Mouse (Mus musculus) gastrocnemius, postnatal 25 days (tissue): ENCODE results near the gene Mtor. TPM values are rescaled to one million over a fixed set of nuclear protein-coding genes. Genes with fewer than 3 reads are reported as not detected.

ENCODE experiments used
- DNase-seq: peaks from one replicate; pipeline ENCODE4 v3.0.0; 2022
- total RNA-seq, 2 experiments: library from RNA; stranded (reverse); gene quantifications; 1 replicate in 1 of 2; 2 replicates in 1 of 2; pipeline ENCODE4 v1.2.3; 2021

Gene Mtor
- total RNA-seq, 2 experiments from 2014 or later: 30.6 to 30.9 TPM

DNA sequence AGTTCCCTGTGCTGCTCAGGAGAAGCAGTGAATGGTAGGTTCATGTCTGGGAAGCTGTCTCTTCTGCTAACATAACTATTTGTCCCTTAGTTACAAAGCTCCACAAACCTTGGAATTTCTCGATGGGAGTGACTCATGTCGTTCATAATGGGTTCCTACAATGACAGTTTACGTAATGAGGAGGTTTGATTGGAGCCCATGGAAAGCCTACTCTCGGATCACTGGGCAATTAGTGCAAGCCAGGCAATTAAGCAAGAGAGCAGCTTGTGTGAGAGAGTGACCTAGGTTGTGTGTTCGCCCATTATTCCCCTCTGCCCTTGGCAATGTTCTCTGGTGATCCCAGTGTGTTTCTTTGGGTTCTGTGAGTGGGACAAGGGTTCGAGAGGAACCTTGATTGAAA, 147.5 kb downstream of the Mtor start:
- DNase-seq: no peak

DNA sequence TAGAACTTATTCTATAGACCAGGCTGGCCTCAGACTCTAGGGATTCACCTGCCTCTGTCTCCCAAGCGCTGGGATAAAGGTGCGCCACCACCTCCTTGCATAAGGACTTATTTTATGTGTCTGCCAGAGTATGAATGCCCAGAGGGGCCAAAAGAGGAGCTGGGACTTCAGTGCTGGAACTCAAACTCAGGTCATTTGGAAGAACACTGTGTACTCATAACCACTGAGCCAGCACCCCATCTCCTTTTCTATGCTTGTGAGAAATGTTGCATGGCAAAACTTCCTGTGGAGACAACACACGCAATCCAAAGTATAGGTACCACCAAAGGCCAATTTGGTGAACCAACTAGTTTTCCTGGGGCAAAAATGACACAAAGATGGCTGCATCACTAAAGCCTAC, 148.3 kb downstream of the Mtor start:
- DNase-seq: no peak

DNA sequence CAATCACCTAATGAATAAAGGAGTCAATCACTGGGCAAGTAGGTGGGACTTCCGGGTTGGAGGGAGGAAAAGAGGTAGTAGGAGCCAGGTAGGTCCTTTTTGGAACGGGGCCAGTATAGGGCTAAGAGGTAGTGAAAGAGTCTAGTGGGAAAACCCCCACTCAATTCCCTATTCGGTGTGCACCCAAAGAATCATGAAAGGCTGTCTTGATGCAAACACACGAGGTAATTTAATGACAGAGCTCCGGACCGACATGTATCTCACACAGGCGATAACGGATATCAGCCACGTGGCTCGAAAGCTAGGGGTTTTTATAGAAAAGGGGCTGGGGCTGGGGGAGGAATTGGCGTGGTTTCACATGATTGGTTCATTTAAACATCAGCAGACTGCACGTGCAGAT, 150.4 kb downstream of the Mtor start:
- no peak for DNase-seq

DNA sequence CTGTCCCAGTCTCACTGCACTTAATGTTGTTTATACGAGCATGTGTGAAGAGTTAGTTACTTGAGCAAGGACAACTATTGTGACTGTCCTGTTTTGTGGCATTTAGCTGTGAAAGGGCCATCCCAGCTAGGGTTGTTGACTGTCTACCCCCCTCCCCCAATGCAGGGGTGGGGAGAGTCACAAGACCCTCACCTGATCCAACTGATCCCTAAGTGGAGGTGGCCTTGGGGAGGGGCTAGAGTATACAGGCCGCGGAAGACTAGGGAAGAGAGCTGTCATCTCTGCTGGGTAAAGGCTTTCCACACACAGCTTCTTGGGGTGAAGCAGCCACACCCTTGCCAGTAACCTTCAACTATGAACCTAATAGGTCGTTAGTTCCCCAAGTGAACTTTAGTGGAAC, 151.9 kb downstream of the Mtor start:
- no peak for DNase-seq

DNA sequence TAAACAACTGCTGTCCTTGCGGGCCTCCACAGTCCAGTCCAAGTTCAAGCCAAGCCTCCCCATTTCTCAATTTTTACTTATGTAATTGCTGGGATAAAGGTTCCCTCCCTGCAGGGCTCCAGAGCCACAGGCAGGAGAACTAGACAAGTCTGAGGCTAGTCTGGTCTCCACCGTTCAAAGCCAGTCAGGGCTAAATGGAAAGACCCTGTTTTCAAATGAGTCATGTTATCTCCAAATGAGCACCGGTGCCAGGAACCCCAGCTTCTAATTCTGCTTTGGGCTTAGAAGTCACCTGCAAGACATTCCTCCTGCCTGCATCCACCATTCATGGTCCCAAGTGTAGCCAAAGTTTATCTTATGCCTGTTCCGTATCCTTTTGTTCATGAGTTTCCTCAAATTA, 153.5 kb downstream of the Mtor start:
- no peak for DNase-seq

DNA sequence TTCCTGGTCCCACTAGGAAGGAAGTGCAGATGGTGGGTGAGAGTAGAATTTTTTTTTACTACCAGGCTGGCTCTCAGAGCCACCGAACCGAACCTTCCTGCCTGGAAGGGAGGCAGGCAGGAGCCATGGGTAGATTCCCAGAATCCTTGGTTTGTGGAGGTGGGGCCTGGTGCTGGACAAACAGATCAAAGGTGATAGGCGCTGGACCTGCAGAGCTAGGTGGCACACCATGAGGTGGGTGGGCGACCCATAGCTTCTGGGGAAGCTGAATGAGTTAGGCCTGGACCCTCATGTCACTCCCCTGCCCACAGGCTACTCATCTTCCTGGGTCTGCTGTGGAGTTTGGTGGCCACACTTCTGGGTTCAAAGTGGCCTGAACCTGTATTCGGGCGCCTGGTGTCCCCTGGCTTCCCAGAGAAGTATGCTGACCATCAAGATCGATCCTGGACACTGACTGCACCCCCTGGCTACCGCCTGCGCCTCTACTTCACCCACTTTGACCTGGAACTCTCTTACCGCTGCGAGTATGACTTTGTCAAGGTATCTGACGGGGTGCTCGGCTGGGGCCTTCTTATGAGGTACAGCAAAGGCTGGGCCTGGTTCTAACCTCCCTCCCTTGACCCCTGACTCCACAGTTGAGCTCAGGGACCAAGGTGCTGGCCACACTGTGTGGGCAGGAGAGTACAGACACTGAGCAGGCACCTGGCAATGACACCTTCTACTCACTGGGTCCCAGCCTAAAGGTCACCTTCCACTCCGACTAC, 154.1 kb downstream of the Mtor start, which contains the start of gene Masp2:
Masp2 (plus strand) TSS at position 198 of the 764 bp plus-strand sequence.
- DNase-seq: no peak

DNA sequence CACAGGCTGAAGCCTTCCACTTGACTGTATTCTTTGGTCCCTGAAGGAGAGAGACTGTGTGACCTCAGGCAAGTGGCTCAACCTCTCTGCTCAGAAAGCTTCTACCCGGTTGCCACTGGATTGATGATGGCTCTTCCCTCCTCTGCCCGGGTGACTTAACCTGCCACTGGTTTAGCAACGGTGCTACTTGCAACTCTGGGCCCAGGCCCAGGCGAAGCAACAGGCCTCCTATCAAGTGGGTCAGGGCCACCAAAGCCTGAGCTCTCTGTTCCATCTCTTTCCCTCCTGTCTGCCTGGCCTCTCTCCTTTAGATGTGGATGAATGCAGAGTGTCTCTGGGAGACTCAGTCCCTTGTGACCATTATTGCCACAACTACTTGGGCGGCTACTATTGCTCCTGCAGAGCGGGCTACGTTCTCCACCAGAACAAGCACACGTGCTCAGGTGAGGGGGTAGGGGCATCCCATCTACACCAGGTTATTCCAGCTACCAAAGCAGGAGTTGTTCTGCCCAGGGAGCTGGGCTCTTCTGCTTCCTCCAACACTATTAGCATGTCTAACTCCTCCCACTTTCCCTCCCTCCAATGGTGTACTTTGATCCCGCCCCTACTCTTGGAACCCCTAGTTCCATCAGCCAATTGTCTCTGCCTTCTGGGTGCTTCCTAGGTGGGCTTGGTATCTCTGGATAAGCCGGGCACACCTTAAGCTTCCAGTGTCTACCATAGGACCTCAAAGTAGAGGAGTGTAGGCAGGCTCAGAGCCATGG, 155.1 kb downstream of the Mtor start:
- no peak for DNase-seq

DNA sequence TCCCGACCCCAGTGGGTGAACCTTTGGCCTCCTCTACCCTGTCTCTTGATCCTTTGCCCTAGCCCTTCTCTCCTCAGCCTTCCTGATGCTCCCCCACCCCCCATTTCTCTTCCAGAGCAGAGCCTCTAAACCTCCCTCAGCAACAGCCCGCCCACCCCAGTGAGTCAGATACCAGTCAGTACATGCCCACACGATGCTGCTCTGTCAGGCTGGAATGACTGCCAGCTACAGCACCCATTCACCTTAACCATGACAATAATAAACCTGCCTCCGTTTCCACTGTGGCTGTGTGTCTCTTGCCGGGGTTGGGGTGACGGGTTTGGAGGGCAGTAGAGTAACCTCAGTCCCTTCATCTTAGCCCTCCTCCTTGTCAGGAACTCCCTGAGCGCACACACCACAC, 155.7 kb downstream of the Mtor start:
- no peak for DNase-seq

DNA sequence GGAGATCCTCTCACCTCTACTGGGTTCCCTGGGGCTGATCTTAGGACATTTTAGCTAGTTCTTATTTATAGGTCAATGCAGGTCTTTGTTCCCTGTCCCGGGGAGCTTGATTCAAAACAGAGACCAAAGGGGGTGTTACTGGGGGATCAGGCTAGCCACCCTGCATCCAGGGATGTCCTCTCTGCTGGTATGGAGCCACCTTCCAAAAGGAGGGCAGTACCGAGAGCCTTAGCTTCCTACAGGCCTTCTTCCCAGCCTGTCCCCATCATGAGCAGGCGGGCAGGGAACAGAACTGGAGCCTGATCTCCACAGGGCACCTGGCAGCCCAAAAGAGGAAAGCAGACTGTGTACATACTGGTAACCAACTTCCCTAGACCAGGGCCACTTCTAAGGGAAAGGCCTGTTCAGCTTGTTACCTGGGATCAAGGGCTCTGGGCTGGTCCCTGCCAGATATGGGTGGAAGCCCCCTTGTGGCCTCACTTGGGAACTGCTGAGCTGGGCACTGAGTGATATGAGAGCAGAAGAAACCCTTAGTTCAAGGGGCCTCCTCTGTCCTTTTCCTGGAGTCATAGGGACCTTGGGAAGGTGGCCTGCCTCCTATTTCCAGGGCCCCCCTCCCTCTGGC, 156.2 kb downstream of the Mtor start:
- DNase-seq: no peak

Other genes starting within 250 kb of the Mtor start
- gene Disp3, start 160.6 kb upstream of the Mtor start, total RNA-seq: under 1 TPM in 1 of 2 experiments, not detected in 1; 0.32 TPM
- gene Ubiad1, start 3.8 kb upstream of the Mtor start, total RNA-seq: 10 to 100 TPM; 11.1 to 14.9 TPM
- 10 to 100 TPM in 1 of 2 experiments, 1 to 10 TPM in 1; 9.4 to 22.7 TPM for gene Angptl7, start 51.8 kb downstream of the Mtor start, total RNA-seq
- gene Exosc10, start 109.8 kb downstream of the Mtor start, total RNA-seq: 10 to 100 TPM; 17.1 to 18.5 TPM
- 10 to 100 TPM; 12.4 to 14.7 TPM for gene Srm, start 142.9 kb downstream of the Mtor start, total RNA-seq
- gene Masp2, start 153.9 kb downstream of the Mtor start, total RNA-seq: under 1 TPM; 0.51 to 0.61 TPM
- gene Tardbp, start 178.4 kb downstream of the Mtor start, total RNA-seq: 100 to 1,000 TPM; 105 to 113 TPM
- gene Gm572, start 194.7 kb downstream of the Mtor start, total RNA-seq: 1 to 10 TPM; 5.2 to 5.3 TPM